Mouse (Mus musculus) heart, embryonic 11.5 days (tissue): ENCODE measurements at regions not wholly inside any gene's neighbourhood (a gene's known extent, or its start where the extent isn't known, plus 50 kb on each side); places are given as distances from the start of the nearest gene placed in this dataset.

Experiments used
- ATAC-seq: fragments of 200-750 bp; cut with Nextera tagmentation; replicated peaks from 2 replicates; pipeline ENCODE4 v1.8.0; 2017; ENCODE audit warnings: moderate library complexity; ENCODE audit not compliant: insufficient number of reproducible peaks, low FRiP score, low TSS enrichment
- H3K27ac ChIP-seq: fragments of 300-500 bp; sonication (generic); 2 replicates; pipeline ENCODE4 v1.5.1; 2014; ENCODE audit warnings: mild to moderate bottlenecking, low read depth, low read length
- H3K27me3 ChIP-seq: fragments of 300-500 bp; sonication (generic); 2 replicates; pipeline ENCODE4 v1.6.1; 2014; ENCODE audit warnings: mild to moderate bottlenecking, low read length, mixed read lengths; ENCODE audit not compliant: control insufficient read depth, insufficient read depth
- H3K36me3 ChIP-seq: fragments of 300-500 bp; sonication (generic); 2 replicates; pipeline ENCODE4 v1.6.1; 2014; ENCODE audit warnings: mild to moderate bottlenecking, low read length, moderate library complexity, mixed read lengths; ENCODE audit not compliant: control insufficient read depth, insufficient read depth
- H3K4me1 ChIP-seq: fragments of 300-500 bp; sonication (generic); 2 replicates; pipeline ENCODE4 v1.6.1; 2014; ENCODE audit warnings: low read length; ENCODE audit not compliant: control insufficient read depth, insufficient read depth
- H3K4me2 ChIP-seq: fragments of 300-500 bp; sonication (generic); 2 replicates; pipeline ENCODE4 v1.6.1; 2014; ENCODE audit warnings: mild to moderate bottlenecking, moderate library complexity
- H3K4me3 ChIP-seq: fragments of 300-500 bp; sonication (generic); 2 replicates; pipeline ENCODE4 v1.5.1; 2014; ENCODE audit warnings: low read depth, low read length
- H3K9ac ChIP-seq: fragments of 300-500 bp; sonication (generic); 2 replicates; pipeline ENCODE4 v1.6.1; 2014; ENCODE audit warnings: mild to moderate bottlenecking, low read depth, low read length, moderate library complexity
- H3K9me3 ChIP-seq: fragments of 300-500 bp; sonication (generic); replicated peaks from 2 replicates; pipeline ENCODE4 v1.6.1; 2016; ENCODE audit warnings: low read length; ENCODE audit not compliant: control insufficient read depth
- WGBS: fragments of 180-500 bp; shearing (Covaris S2); extraction: QIAGEN DNeasy Blood & Tissue Kit; methylation state at CpG from one replicate; pipeline ENCODE4 v1.1.7; 2014; ENCODE audit not compliant: insufficient replicate concordance; 5-methylcytosine and 5-hydroxymethylcytosine counted together

GRCm38 (mm10) chr4:55875304-55875703 lies 343.0 kb upstream of the Klf4 start:
- WGBS: 86% methylated on average over 12 of the region's 12 CpGs
- no peak overlapping the region for H3K27ac ChIP-seq
- ATAC-seq: no peak

DNA sequence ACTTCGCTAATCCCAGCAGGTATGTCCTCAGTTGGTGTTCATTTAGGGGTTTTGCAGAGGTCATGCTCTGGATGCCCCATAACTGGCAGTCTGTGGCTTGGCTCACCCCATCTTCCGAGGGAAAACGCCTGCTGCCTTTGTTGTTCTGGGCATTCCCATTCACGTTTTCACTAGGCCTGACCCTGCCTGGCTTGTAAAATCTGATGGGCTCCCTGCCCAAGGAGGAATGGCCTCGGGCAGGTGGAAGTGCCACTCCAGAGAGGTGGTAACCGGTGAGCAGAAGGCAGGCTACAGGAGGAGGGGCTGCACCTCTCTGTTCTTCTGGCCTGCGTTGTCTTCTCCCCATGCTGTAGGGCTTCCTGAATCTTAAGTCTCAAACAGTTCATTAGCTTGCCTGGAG lies 342.6 kb upstream of the Klf4 start:
- no peaks in the 10 kb centered on the region for H3K36me3 ChIP-seq
- WGBS: 75% methylated on average over 7 of the region's 7 CpGs
- no peaks in the 10 kb centered on the region for H3K4me1 ChIP-seq
- no peak overlapping the region for H3K27ac ChIP-seq
- ATAC-seq: no peak
- no peaks in the 10 kb centered on the region for H3K27me3 ChIP-seq
- no peaks in the 10 kb centered on the region for H3K9me3 ChIP-seq
- no peak overlapping the region for H3K9ac ChIP-seq
- H3K4me2 ChIP-seq: no peak overlapping the region
- no peak overlapping the region for H3K4me3 ChIP-seq

More at GRCm38 (mm10) chr4:55875304-55875703, 343.0 kb upstream of the Klf4 start:
- Histone ChIP-seq H3K4me2 (no peak overlapping the region), H3K4me3 (no peak overlapping the region), H3K4me1 (no peaks in the 10 kb centered on the region), H3K36me3 (no peaks in the 10 kb centered on the region), H3K9ac (no peak overlapping the region), H3K9me3 (no peaks in the 10 kb centered on the region), H3K27me3 (no peaks in the 10 kb centered on the region)

DNA sequence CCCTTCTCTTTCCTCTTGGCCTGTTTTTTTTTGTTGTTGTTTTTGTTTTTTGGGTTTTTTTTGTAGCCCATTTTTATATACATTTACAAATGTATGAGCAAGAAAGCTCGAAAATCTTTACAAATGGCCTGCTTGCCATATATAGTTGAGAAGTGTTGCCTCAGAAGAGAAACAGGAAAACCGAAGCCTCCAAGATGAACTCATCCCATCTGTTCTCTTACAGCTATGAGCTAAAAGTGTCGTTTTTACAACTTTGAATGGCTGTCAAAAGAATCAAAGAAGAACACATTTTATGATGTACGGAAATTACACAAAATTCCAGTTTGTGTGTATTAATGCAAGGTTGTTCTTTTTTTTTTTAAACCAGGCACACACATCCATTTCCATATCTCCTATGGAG lies 342.0 kb upstream of the Klf4 start:
- Histone ChIP-seq H3K9me3 (no peaks in the 10 kb centered on the region), H3K4me1 (no peaks in the 10 kb centered on the region), H3K9ac (no peak overlapping the region), H3K36me3 (no peaks in the 10 kb centered on the region), H3K27me3 (no peaks in the 10 kb centered on the region), H3K27ac (no peak overlapping the region), H3K4me3 (no peak overlapping the region), H3K4me2 (no peak overlapping the region)
- 80% methylated on average over 4 of the region's 4 CpGs for WGBS
- no peak for ATAC-seq

GRCm38 (mm10) chr4:55860055-55860454 lies 327.8 kb upstream of the Klf4 start:
- Histone ChIP-seq H3K36me3 (no peaks in the 10 kb centered on the region), H3K27me3 (no peaks in the 10 kb centered on the region), H3K4me3 (no peak overlapping the region), H3K4me2 (no peak overlapping the region), H3K4me1 (no peaks in the 10 kb centered on the region), H3K27ac (no peak overlapping the region), H3K9me3 (no peaks in the 10 kb centered on the region), H3K9ac (no peak overlapping the region)
- WGBS: 55% methylated on average over 2 of the region's 2 CpGs
- ATAC-seq: no peak

- no peak for ATAC-seq
- WGBS: 70% methylated on average over 2 of the region's 2 CpGs
- Histone ChIP-seq H3K36me3 (no peaks in the 10 kb centered on the region), H3K27ac (no peak overlapping the region), H3K27me3 (no peaks in the 10 kb centered on the region), H3K4me2 (no peak overlapping the region), H3K4me1 (no peaks in the 10 kb centered on the region), H3K4me3 (no peak overlapping the region), H3K9ac (no peak overlapping the region), H3K9me3 (no peaks in the 10 kb centered on the region)
Observed at GRCm38 (mm10) chr4:55859211-55859761, 327.0 kb upstream of the Klf4 start.

- Histone ChIP-seq H3K9ac (no peak overlapping the region), H3K9me3 (no peaks in the 10 kb centered on the region), H3K27me3 (no peaks in the 10 kb centered on the region), H3K36me3 (no peaks in the 10 kb centered on the region), H3K4me3 (no peak overlapping the region), H3K4me1 (no peaks in the 10 kb centered on the region), H3K27ac (no peak overlapping the region), H3K4me2 (no peak overlapping the region)
- no peak for ATAC-seq
- 88% methylated on average over 1 of the region's 1 CpGs for WGBS
Observed at GRCm38 (mm10) chr4:55851430-55851829, 319.2 kb upstream of the Klf4 start.

GRCm38 (mm10) chr4:55851027-55851426 lies 318.8 kb upstream of the Klf4 start:
- Histone ChIP-seq H3K36me3 (no peaks in the 10 kb centered on the region), H3K9me3 (no peaks in the 10 kb centered on the region), H3K27ac (no peak overlapping the region), H3K4me3 (no peak overlapping the region), H3K9ac (no peak overlapping the region), H3K4me2 (no peak overlapping the region), H3K4me1 (no peaks in the 10 kb centered on the region), H3K27me3 (no peaks in the 10 kb centered on the region)
- no peak for ATAC-seq
- 68% methylated on average over 5 of the region's 5 CpGs for WGBS

DNA sequence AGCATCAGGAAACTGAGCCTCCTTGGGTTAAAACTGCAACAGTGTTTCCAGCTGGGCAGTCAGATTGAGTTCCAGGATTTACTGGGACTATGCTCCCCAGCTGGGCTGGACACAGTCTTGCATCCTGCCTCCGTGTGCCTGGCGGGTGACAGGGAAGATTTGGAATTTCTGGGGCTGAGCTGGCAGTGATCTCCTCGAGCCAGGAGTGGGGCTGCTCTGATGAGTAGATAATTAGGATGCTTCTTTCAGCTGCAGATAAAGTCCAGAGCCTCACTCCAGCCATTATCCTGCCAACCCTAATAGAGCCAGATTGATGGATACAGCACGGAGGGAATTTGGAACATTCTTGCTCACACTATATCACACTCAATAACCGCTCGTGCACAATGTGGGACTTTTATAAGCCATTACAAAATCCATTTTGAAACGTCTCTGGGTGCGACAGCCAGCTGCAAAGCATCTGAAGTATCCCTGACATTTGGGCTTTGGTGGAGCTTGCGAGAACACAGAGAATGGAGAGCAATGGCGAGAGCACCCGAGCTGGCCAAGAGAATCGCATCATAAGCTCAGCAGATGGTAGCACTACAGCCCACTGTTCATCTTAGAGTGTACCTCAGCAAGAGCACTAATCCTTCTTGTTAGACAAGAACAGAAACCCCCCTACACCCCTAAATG lies 311.6 kb upstream of the Klf4 start:
- 42% methylated on average over 12 of the region's 12 CpGs for WGBS
- Histone ChIP-seq H3K27ac (no peak overlapping the region), H3K27me3 (no peaks in the 10 kb centered on the region), H3K4me2 (no peak overlapping the region), H3K4me3 (no peak overlapping the region), H3K9ac (no peak overlapping the region), H3K9me3 (no peaks in the 10 kb centered on the region), H3K4me1 (no peaks in the 10 kb centered on the region), H3K36me3 (no peaks in the 10 kb centered on the region)
- ATAC-seq: no peak

GRCm38 (mm10) chr4:55838568-55838967 lies 306.3 kb upstream of the Klf4 start:
- Histone ChIP-seq H3K27me3 (no peaks in the 10 kb centered on the region), H3K9me3 (no peaks in the 10 kb centered on the region), H3K4me2 (no peak overlapping the region), H3K4me3 (no peak overlapping the region), H3K36me3 (no peaks in the 10 kb centered on the region), H3K27ac (no peak overlapping the region), H3K9ac (no peak overlapping the region), H3K4me1 (no peaks in the 10 kb centered on the region)
- WGBS: 83% methylated on average over 3 of the region's 3 CpGs
- ATAC-seq: no peak
